Mouse (Mus musculus) thymus, adult 2 months (tissue): ENCODE results near the gene Ube2j2.

Experiments
- CTCF ChIP-seq: fragments of 200-500 bp; IDR thresholded peaks from 2 replicates; pipeline ENCODE4 v1.5.1; 2012; ENCODE audit warnings: mild to moderate bottlenecking, control low read depth, low read length, moderate library complexity, borderline replicate concordance; ENCODE audit not compliant: control insufficient read depth, poor library complexity, insufficient read depth; ENCODE audit errors: extremely low read depth
- POLR2A ChIP-seq: fragments of 200-500 bp; IDR thresholded peaks from 2 replicates; pipeline ENCODE4 v1.6.1; 2012; ENCODE audit warnings: mild to moderate bottlenecking, low read length, control low read depth, moderate library complexity; ENCODE audit not compliant: control insufficient read depth, poor library complexity, insufficient read depth; ENCODE audit errors: extremely low read depth

DNA sequence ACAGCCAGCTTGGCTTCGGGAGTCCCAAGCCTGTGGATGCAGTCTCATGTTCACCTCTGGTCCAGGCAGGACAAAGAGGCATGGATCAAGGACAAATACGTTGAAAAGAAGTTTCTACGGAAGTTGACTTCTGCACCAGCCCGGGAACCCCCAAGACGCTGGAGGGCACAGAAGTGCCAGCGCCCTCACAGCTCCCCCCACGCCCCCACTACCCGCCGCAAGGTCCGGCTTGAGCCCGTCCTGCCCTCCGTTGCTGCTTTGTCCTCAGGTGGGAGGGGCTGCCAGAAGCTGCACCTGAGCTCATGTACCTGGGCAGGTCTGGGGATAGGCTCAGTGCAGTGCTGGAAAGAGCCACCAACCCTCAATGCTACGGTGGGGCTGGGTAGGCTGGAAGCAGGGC lies 40.4 kb upstream of the Ube2j2 start:
- TF ChIP-seq POLR2A (no peak), CTCF (no peak)
